Mouse (Mus musculus) C2C12 (cell line): ENCODE measurements at regions not wholly inside any gene's neighbourhood (a gene's known extent, or its start where the extent isn't known, plus 50 kb on each side); places are given as distances from the start of the nearest gene placed in this dataset.

Experiments used
- CTCF ChIP-seq: IDR thresholded peaks from one replicate; pipeline ENCODE4 v1.5.1; 2011; ENCODE audit not compliant: control insufficient read depth, insufficient read depth, insufficient read length
- MAX ChIP-seq: IDR thresholded peaks from one replicate; pipeline ENCODE4 v1.6.1; 2011; ENCODE audit warnings: mild to moderate bottlenecking, control low read depth
- MYOD1 ChIP-seq: IDR thresholded peaks from one replicate; pipeline ENCODE4 v1.6.1; 2011; ENCODE audit warnings: low read depth; ENCODE audit not compliant: control insufficient read depth, insufficient read length
- MYOG ChIP-seq: IDR thresholded peaks from one replicate; pipeline ENCODE4 v1.6.1; 2011; ENCODE audit not compliant: control insufficient read depth, insufficient read length; ENCODE audit errors: extremely low read depth
- USF1 ChIP-seq: IDR thresholded peaks from one replicate; pipeline ENCODE4 v1.6.1; 2011; ENCODE audit warnings: low read depth, mild to moderate bottlenecking, control low read depth, moderate library complexity

- TF ChIP-seq CTCF (no peak), USF1 (no peak), MAX (no peak), MYOD1 (no peak), MYOG (no peak)
Measured at GRCm38 (mm10) chr15:97466110-97466509, 219.0 kb upstream of the Amigo2 start.
